Mouse (Mus musculus): ENCODE measurements around the gene Nrxn3.

Nrxn3 gene

GRCm38 (mm10) chr12:88816865-88817264, 94.2 kb downstream of the Nrxn3 start:
- DNase-seq (ENCODE audit: low read depth): no peak

DNA sequence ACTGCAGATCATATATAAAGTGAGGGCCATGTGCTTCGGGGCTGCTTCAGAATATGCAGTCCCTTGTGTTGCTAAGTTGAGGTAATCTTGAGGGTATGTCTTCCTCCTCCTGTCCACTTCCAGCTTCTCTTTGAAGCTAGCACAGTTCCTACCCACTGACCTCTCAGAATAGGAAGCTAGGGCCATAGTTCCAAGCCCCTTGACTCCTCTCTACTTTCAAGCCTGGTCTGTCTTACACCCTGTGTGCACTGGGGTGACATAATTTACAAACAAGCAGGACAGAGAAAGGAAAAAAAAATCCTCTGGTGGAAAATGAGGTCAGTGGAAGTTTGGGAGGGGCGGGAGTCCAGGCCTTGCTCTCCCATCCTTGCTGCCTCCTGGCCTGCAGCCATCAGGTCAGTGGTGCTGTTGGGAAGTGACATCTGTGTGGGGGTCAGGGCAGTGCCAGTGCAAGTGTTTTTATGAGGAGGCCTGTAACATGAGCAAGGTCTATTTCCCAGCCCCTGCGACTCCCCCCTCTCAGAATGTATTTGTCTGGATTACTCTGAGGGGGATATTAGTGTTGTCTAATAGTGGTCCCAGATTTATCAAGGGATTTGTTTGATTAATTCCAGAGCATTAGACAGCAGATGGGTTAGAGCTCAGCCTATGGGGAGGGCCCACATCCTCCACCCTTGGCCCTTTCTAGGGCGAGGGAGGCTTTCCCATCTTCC, 96.1 kb downstream of the Nrxn3 start:
- no peak for DNase-seq (ENCODE audit: low read depth)

GRCm38 (mm10) chr12:88819335-88819709, 96.6 kb downstream of the Nrxn3 start:
- DNase-seq (ENCODE audit: low read depth): no peak

DNA sequence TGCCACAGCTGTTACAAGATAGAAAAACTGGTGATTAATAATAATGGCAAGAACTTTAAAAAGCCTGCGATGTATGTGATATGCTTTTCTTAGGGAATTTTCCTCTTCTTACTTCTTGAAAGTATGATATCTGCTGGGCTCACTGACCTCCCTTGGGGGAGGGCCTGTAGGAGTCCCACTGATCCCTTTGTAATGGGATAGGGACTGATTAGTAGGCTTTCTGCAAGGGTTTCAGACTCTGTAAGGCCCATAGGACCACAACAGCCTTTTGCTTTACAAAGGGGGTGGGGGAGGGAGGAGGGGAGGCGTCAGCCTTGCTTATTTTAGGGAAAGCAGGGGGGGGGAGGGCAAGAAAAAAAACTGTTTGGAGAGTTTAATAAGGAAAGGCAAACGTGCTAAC, 97.5 kb downstream of the Nrxn3 start:
- no peak for DNase-seq (ENCODE audit: low read depth)

DNA sequence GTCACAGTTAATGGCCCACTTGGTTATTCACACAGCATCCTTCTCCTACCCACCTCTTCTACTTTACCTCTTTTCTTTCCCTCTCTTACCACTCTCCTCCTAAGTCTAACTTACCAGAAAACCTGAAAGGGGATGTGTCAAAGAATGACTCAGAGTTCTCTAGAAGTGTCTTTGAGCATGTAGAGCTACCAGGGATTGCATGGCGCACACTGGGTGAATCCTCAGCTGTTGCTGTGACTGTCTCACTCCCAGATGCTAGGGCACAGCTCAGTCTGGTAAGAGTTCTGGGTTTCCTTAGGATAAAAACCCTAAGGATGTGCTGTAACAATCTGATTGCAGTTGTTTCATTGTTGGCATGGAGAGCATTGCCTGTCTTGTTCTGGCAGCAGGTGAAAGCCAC, 108.2 kb downstream of the Nrxn3 start:
- DNase-seq (ENCODE audit: low read depth): no peak

DNA sequence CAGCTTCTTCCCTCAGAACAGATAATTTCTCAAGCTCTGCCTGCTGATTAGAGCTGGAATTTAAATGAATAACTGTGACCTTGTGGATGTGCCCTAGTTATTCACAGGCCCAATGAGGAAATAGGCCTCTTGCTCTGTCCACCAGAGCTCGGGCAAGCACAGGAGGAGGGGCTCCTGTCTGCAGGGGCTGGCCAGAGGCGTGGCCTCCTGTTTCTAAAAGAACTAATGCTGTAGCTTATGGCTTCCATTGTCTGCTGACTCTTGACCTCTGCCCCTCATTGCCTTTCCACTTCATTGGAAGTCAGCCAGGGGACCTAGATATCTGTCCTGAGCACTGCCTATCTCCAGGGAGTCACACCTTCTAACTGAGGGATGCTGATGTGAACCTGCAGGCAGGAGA, 113.1 kb downstream of the Nrxn3 start:
- no peak for DNase-seq (ENCODE audit: low read depth)

- no peak for DNase-seq (ENCODE audit: low read depth)
These were observed 117.0 kb downstream of the Nrxn3 start for GRCm38 (mm10) chr12:88839724-88840123.

DNA sequence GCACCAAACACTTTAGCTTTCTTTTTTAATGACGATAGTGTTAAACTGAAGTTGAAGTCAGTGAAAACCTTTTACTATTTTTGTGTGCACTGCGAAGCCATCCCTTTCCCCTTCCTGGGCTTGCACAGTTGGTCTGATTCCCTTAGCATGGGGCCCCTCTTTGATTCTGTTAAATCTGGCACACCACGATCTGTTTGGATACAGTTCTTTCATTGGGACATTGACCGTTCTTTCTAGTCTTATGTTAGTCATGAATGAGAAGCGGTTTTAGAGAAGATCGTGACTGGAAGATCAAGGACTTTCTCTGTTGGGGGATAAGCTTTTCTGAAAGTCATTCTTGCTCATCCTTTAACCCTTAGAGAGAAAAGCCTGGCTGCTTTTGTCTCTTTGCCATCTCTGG, 118.7 kb downstream of the Nrxn3 start:
- DNase-seq (ENCODE audit: low read depth): no peak

- DNase-seq (ENCODE audit: low read depth): no peak
These were observed 127.9 kb downstream of the Nrxn3 start for GRCm38 (mm10) chr12:88850400-88851179.

- DNase-seq (ENCODE audit: low read depth): no peak
These were observed 131.4 kb downstream of the Nrxn3 start for GRCm38 (mm10) chr12:88854039-88854438.

DNA sequence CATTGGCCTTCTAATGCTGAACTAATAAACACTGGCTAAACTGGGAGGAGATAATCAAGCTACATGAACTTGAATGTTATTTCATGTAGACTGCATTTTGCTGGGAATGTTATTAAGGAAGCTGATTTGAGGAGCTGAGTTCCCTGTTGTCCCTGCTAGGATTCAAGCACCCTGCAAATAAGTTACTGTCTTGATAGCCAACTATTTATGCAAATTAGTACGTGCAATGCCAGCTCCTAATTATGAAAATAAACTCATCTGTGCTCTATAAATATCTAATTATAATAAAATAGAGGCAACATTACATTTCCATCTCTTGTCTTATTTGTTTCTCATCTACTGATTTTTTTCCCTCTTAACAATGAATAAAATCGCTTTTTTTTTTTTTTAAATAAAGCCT, 135.0 kb downstream of the Nrxn3 start:
- no peak for DNase-seq (ENCODE audit: low read depth)

DNA sequence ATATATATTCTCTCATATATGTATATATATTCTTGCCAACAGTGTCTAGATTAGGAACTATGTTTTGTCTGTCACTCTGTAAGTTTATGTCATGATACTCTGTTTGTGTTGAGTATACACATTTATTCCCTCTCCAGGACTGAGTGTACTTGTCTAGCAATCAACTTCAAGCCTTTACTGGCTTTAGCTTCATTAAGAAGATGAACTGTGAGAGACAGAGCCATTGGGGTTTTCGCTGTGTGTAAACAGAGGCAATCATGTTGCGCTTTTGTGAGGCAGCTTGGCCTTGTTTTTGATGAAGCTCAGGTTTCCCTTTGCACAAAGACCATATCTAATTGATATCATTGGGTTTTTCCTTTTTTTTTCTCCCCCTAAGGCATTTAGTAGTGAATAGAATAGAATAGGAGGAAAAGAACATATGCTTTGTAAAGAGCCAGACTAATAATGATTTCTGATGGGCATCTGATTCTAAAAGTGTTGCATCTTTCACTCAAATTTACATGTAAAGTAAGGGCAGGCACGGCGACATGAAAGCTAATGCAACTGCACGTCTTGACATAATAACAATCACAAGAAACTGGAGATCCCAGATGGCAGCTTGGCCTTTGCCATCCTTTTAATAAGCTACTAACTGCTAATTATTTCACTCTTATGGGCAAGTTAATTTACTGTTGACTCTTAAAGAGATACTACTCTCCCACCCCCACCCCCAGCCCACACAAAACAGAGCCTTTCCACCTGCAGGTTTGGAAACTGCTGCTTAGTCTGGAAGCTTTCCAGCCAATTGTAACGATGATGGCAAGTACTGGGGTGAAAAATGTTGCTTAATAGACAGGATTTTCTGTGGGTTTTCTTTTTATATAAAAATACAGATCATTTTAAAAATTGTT, 137.0 kb downstream of the Nrxn3 start:
- no peak for DNase-seq (ENCODE audit: low read depth)

DNA sequence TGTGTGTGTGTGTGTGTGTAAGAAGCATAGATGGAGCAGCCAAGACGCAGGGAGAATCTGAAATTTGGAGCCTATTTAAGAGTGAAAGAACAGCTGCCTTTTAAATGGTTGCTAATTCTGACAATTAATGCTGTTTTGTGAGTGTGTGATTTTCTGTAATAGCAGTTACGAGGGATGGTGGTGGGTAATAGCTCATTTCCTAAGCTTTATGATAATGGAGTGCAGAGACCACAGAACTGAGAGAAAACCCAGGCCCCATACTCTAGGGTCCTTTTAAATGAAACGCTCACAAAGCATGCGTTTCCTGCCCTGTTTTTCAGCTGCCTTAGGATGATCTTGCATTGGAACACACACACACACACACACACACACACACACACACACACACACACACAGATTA, 137.7 kb downstream of the Nrxn3 start:
- no peak for DNase-seq (ENCODE audit: low read depth)

DNA sequence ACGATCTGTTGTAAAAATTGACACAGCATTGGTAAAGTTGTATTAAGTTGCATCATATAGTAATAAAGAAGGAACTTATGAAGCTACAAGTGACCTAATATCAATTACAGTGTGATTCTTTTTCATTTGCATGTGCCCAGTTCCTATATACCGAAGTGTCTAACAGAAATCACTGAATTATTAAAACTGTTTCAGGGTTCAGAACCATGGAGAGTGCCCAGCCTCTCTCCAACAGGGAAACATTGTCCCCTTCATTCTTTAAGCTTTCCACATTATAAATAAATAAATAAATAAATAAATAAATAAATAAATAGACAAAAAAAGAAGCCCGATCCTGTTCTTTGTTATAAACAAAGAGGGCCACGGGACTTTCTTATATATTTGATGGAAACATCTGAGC, 140.4 kb downstream of the Nrxn3 start:
- DNase-seq (ENCODE audit: low read depth): no peak

DNA sequence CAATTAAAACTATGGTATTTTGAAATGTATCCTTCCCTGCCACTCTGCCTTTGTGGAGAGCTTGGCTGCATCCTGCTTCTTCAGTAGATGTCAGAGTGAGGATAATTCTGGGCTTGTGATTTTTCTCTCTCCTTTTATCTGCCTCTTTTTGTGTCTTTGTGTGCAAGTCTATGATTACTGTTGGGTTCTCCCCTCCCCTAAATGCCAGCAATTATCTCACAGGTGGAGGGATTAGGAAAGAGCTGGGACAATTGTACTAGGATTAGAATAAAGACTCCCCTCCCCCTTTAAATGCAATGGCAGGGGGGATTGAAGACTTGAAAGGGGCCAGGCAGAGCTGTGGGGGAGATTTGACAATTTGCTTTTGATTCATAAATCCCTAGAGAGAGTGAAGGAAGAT, 145.6 kb downstream of the Nrxn3 start:
- DNase-seq (ENCODE audit: low read depth): no peak

DNA sequence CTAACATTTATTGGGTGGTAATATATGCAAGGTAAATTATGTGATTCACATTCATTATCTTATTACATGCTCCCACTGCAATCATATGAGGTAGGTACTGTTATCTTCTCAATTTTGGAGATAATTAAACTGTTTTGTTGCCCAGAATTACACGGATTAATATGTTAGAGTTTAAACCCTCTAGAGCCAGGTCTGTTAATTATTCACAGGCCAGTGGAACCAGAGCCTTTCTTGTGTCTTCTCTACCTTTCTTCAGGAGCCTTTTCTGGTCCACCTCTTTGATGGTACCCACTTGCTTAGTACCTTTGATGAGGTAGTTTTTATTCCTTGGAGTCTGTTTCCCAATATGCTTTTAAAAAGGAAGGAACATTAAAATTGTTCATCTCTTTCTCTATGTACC, 174.7 kb downstream of the Nrxn3 start:
- DNase-seq (ENCODE audit: low read depth): no peak

- no peak for DNase-seq (ENCODE audit: low read depth)
These were observed 177.5 kb downstream of the Nrxn3 start for GRCm38 (mm10) chr12:88900014-88900727.

DNA sequence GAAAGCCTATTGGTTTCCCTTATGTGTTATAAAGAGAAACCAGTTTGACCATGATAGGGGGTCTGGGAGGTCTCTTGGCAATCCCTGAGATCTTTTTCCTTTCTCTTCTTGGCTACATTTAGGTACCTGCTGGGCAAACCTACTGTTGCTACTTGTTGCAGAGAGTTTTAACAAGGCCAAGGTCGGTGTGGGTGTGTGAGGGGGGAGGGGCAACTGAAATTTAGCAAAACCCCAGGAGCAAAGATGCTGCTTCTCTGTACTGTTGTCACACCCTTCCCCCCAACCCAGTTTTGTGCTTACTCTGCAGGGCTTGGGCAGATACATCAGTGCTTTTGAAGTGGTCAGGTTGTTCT, 178.0 kb downstream of the Nrxn3 start:
- DNase-seq (ENCODE audit: low read depth): no peak

GRCm38 (mm10) chr12:88910761-88911160, 188.1 kb downstream of the Nrxn3 start:
- DNase-seq (ENCODE audit: low read depth): no peak

GRCm38 (mm10) chr12:88916752-88917151, 194.1 kb downstream of the Nrxn3 start:
- no peak for DNase-seq (ENCODE audit: low read depth)

DNA sequence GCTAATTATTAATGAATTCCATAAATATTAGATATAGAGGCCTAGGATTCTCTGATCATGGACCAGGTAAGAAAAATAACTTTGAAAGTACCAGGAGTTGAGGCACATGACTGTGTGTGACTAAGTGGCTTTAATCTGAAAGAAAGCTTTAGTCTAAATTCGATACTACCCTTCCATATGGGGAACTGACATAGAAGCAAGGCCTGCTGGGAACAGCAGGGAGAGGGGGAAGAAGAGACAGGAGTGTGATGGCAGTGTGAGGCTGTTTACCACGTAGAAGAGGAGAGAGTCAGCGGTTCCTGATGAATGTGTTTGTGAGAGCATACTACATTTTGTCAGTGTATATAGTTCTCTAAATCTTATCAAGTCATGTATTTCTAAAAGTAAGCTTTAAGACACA, 202.2 kb downstream of the Nrxn3 start:
- no peak for DNase-seq (ENCODE audit: low read depth)

GRCm38 (mm10) chr12:88926306-88926705, 203.6 kb downstream of the Nrxn3 start:
- DNase-seq (ENCODE audit: low read depth): no peak

Data from induced T-regulatory cell, adult 2 months (primary cell).